Mouse (Mus musculus) neural tube, embryonic 13.5 days (tissue): Measurements from ENCODE around the gene Rdh16f2. TPM values are rescaled to one million over a fixed set of nuclear protein-coding genes. Genes with fewer than 3 reads are reported as not detected.
"Not testable (repeated sequence)": the region's sequence is repeated elsewhere in the genome, so short reads cannot be mapped to it uniquely, and the experiment has no call there.

Experiments
- ATAC-seq: fragments of 200-750 bp; cut with Nextera tagmentation; 2 replicates; pipeline ENCODE4 v1.8.0; 2017; ENCODE audit warnings: low read depth, mild to moderate bottlenecking, moderate TSS enrichment, moderate library complexity
- H3K27ac ChIP-seq: fragments of 300-500 bp; sonication (generic); replicated peaks from 2 replicates; pipeline ENCODE4 v1.5.1; 2015; ENCODE audit warnings: moderate library complexity, mild to moderate bottlenecking, inconsistent platforms
- H3K27me3 ChIP-seq: fragments of 300-500 bp; sonication (generic); 2 replicates; pipeline ENCODE4 v1.6.1; 2015; ENCODE audit warnings: mild to moderate bottlenecking, inconsistent platforms
- H3K36me3 ChIP-seq: fragments of 300-500 bp; sonication (generic); 2 replicates; pipeline ENCODE4 v1.6.1; 2015; ENCODE audit warnings: mild to moderate bottlenecking, inconsistent platforms
- H3K4me1 ChIP-seq: fragments of 300-500 bp; sonication (generic); replicated peaks from 2 replicates; pipeline ENCODE4 v1.6.1; 2015; ENCODE audit warnings: inconsistent platforms
- H3K4me2 ChIP-seq: fragments of 300-500 bp; sonication (generic); 2 replicates; pipeline ENCODE4 v1.6.1; 2015; ENCODE audit warnings: inconsistent platforms, mild to moderate bottlenecking, moderate library complexity
- H3K4me3 ChIP-seq: fragments of 300-500 bp; sonication (generic); 2 replicates; pipeline ENCODE4 v1.5.1; 2015; ENCODE audit warnings: mild to moderate bottlenecking, inconsistent platforms
- H3K9ac ChIP-seq: fragments of 300-500 bp; sonication (generic); 2 replicates; pipeline ENCODE4 v1.6.1; 2015; ENCODE audit warnings: moderate library complexity, mild to moderate bottlenecking, inconsistent platforms
- H3K9me3 ChIP-seq: fragments of 300-500 bp; sonication (generic); 2 replicates; pipeline ENCODE4 v1.6.1; 2016; ENCODE audit warnings: inconsistent platforms
- WGBS: fragments of 180-500 bp; shearing (Covaris S2); methylation state at CpG from one replicate; pipeline ENCODE4 v1.1.7; 2015; 5-methylcytosine and 5-hydroxymethylcytosine counted together
- polyA plus RNA-seq: library from polyadenylated mRNA; unstranded; fragments of >200 nt; fragmentation: Nextera tagmentation; extraction: Ambion mirVana; gene quantifications from 2 replicates; pipeline ENCODE4 v1.2.1, GENCODE M21; 2015

The Rdh16f2 gene
- polyA plus RNA-seq: not detected in 2 replicates

GRCm38 (mm10) chr10:127866232-127866631 lies at the start of gene Rdh16f2:
Rdh16f2 (plus strand) TSS chr10:127866474.
- Histone ChIP-seq H3K4me2 (no peak within 1 kb of the TSS), H3K27me3 (no peaks in the 10 kb centered on the region), H3K27ac (no peak within 1 kb of the TSS), H3K4me1 (no peaks in the 10 kb centered on the region), H3K9ac (no peak within 1 kb of the TSS), H3K36me3 (no peaks in the 10 kb centered on the region), H3K4me3 (no peak within 1 kb of the TSS), H3K9me3 (peaks cover 8% of the 10 kb centered on the region; the same call in 1 of the 2 replicates)
- no peak for ATAC-seq
- WGBS: 86% methylated on average over 3 of the region's 3 CpGs

GRCm38 (mm10) chr10:127817268-127817910 lies 48.9 kb upstream of the Rdh16f2 start:
- WGBS: 79% methylated on average over 4 of the region's 4 CpGs
- H3K4me1 ChIP-seq, H3K36me3 ChIP-seq, ATAC-seq, H3K27ac ChIP-seq, H3K9ac ChIP-seq, H3K4me3 ChIP-seq, H3K9me3 ChIP-seq, H3K4me2 ChIP-seq, H3K27me3 ChIP-seq: not testable (repeated sequence)

- 90% methylated on average over 2 of the region's 2 CpGs for WGBS
- H3K4me1 ChIP-seq, H3K4me3 ChIP-seq, ATAC-seq, H3K36me3 ChIP-seq, H3K27ac ChIP-seq, H3K27me3 ChIP-seq, H3K9ac ChIP-seq, H3K9me3 ChIP-seq, H3K4me2 ChIP-seq: not testable (repeated sequence)
These were observed 44.5 kb upstream of the Rdh16f2 start for GRCm38 (mm10) chr10:127821806-127822205.

- Histone ChIP-seq H3K9ac (no peak overlapping the region), H3K36me3 (no peaks in the 10 kb centered on the region), H3K4me2 (no peak overlapping the region), H3K27me3 (no peaks in the 10 kb centered on the region), H3K9me3 (peaks cover 3% of the 10 kb centered on the region; the same call in 1 of the 2 replicates), H3K4me1 (no peaks in the 10 kb centered on the region), H3K4me3 (no peak overlapping the region), H3K27ac (no peak overlapping the region)
- WGBS: 78% methylated on average over 6 of the region's 6 CpGs
- ATAC-seq: no peak
These were observed 40.9 kb upstream of the Rdh16f2 start for GRCm38 (mm10) chr10:127825386-127825785.

GRCm38 (mm10) chr10:127829121-127829520 lies 37.2 kb upstream of the Rdh16f2 start:
- H3K9me3 ChIP-seq: no peaks in the 10 kb centered on the region
- H3K36me3 ChIP-seq: no peaks in the 10 kb centered on the region
- no peak overlapping the region for H3K9ac ChIP-seq
- no peak overlapping the region for H3K4me3 ChIP-seq
- no peak overlapping the region for H3K27ac ChIP-seq
- no peak for ATAC-seq
- no peaks in the 10 kb centered on the region for H3K4me1 ChIP-seq
- no peaks in the 10 kb centered on the region for H3K27me3 ChIP-seq
- 79% methylated on average over 3 of the region's 3 CpGs for WGBS
- H3K4me2 ChIP-seq: no peak overlapping the region

- not testable (repeated sequence) for H3K27me3 ChIP-seq, H3K9me3 ChIP-seq, H3K27ac ChIP-seq, H3K4me1 ChIP-seq, H3K4me2 ChIP-seq, H3K9ac ChIP-seq, ATAC-seq, H3K36me3 ChIP-seq, H3K4me3 ChIP-seq
- WGBS: 98% methylated on average over 1 of the region's 1 CpGs
These were observed 32.1 kb upstream of the Rdh16f2 start for GRCm38 (mm10) chr10:127834186-127834585.

- no peaks in the 10 kb centered on the region for H3K4me1 ChIP-seq
- no peaks in the 10 kb centered on the region for H3K36me3 ChIP-seq
- no peaks in the 10 kb centered on the region for H3K27me3 ChIP-seq
- no peak overlapping the region for H3K9ac ChIP-seq
- H3K4me2 ChIP-seq: no peak overlapping the region
- no peak overlapping the region for H3K4me3 ChIP-seq
- H3K27ac ChIP-seq: no peak overlapping the region
- 90% methylated on average over 5 of the region's 5 CpGs for WGBS
- no peaks in the 10 kb centered on the region for H3K9me3 ChIP-seq
- ATAC-seq: no peak
These were observed 31.0 kb upstream of the Rdh16f2 start for GRCm38 (mm10) chr10:127835292-127835691.

- not testable (repeated sequence) for H3K27me3 ChIP-seq, ATAC-seq, H3K4me1 ChIP-seq, H3K27ac ChIP-seq, H3K4me3 ChIP-seq, H3K36me3 ChIP-seq, H3K4me2 ChIP-seq, H3K9ac ChIP-seq, H3K9me3 ChIP-seq
- 95% methylated on average over 5 of the region's 5 CpGs for WGBS
These were observed 28.5 kb upstream of the Rdh16f2 start for GRCm38 (mm10) chr10:127837793-127838192.

GRCm38 (mm10) chr10:127838539-127838938 lies 27.7 kb upstream of the Rdh16f2 start:
- 90% methylated on average over 2 of the region's 2 CpGs for WGBS
- no peak overlapping the region for H3K27ac ChIP-seq
- H3K9ac ChIP-seq: no peak overlapping the region
- no peak for ATAC-seq
- H3K9me3 ChIP-seq: no peaks in the 10 kb centered on the region
- H3K36me3 ChIP-seq: no peaks in the 10 kb centered on the region
- no peaks in the 10 kb centered on the region for H3K4me1 ChIP-seq
- H3K4me2 ChIP-seq: no peak overlapping the region
- no peaks in the 10 kb centered on the region for H3K27me3 ChIP-seq
- H3K4me3 ChIP-seq: no peak overlapping the region

- ATAC-seq: no peak
- Histone ChIP-seq H3K9ac (no peak overlapping the region), H3K36me3 (no peaks in the 10 kb centered on the region), H3K27me3 (no peaks in the 10 kb centered on the region), H3K4me1 (no peaks in the 10 kb centered on the region), H3K4me3 (no peak overlapping the region), H3K27ac (no peak overlapping the region), H3K4me2 (no peak overlapping the region), H3K9me3 (no peaks in the 10 kb centered on the region)
- 80% methylated on average over 2 of the region's 2 CpGs for WGBS
These were observed 25.5 kb upstream of the Rdh16f2 start for GRCm38 (mm10) chr10:127840776-127841175.

GRCm38 (mm10) chr10:127845945-127846344 lies 20.3 kb upstream of the Rdh16f2 start:
- H3K4me1 ChIP-seq, H3K36me3 ChIP-seq, H3K27me3 ChIP-seq, H3K4me2 ChIP-seq, H3K4me3 ChIP-seq, ATAC-seq, H3K9me3 ChIP-seq, H3K27ac ChIP-seq, H3K9ac ChIP-seq: not testable (repeated sequence)
- WGBS: 92% methylated on average over 5 of the region's 5 CpGs

- WGBS: 75% methylated on average over 1 of the region's 1 CpGs
- Histone ChIP-seq H3K4me1 (no peaks in the 10 kb centered on the region), H3K27ac (no peak overlapping the region), H3K27me3 (no peaks in the 10 kb centered on the region), H3K9ac (no peak overlapping the region), H3K4me2 (no peak overlapping the region), H3K4me3 (no peak overlapping the region), H3K36me3 (no peaks in the 10 kb centered on the region), H3K9me3 (no peaks in the 10 kb centered on the region)
- no peak for ATAC-seq
These were observed 18.2 kb upstream of the Rdh16f2 start for GRCm38 (mm10) chr10:127848089-127848488.

- no peaks in the 10 kb centered on the region for H3K36me3 ChIP-seq
- no peak within 1 kb of the TSS for H3K4me3 ChIP-seq
- no peak for ATAC-seq
- no peak within 1 kb of the TSS for H3K27ac ChIP-seq
- H3K9ac ChIP-seq: no peak within 1 kb of the TSS
- no peaks in the 10 kb centered on the region for H3K27me3 ChIP-seq
- no peak within 1 kb of the TSS for H3K4me2 ChIP-seq
- WGBS: 90% methylated on average over 1 of the region's 1 CpGs
- H3K4me1 ChIP-seq: no peaks in the 10 kb centered on the region
- no peaks in the 10 kb centered on the region for H3K9me3 ChIP-seq
These were observed 16.6 kb upstream of the Rdh16f2 start, which contains the start of gene Rdh19 for GRCm38 (mm10) chr10:127849628-127850027. Rdh19 (plus strand) TSS chr10:127849928.
